12 mouse cellular contexts compared by ENCODE assay signal in the genomic region with DNA sequence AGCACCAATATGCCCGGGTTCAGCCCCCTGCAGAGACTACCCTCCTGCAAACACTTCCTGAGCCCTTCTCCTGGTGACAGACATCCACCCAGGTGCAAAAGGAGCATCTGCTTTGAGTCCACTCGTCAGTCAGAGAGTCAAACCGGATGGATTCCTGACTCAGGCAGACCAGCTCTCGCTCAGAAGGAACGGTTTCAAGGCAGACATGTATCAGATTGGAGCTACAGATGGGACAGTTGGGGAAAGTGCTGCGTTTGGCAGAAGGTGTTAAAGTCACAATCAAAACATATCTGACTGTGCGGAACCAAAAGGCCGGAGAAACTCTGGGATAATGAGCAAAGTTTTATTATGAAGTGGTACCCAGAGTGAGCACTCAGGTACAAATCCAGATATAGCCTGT. TPM values are rescaled to one million over a fixed set of nuclear protein-coding genes. Genes with fewer than 3 reads are reported as not detected.
A peak's percentile ranks its signal among the peaks of the same experiment; 100 is the strongest.
DNase-seq lines count a peak whose midpoint lies in the region; ATAC-seq and TF ChIP-seq lines count a peak whose summit lies in the region.
"Had no signal": no experiment of that assay in that cellular context is flagged by ENCODE, and none has a peak within 500 bp of the region (broad histone marks: within the 10 kb centered on the region; RNA-seq: fewer than 3 reads in every experiment).

No protein-coding gene starts in this region.

- peaks cover 26% of the 10 kb centered on the region for H3K36me3 ChIP-seq in heart, embryonic 12.5 days
- no peaks in the 10 kb centered on the region for H3K36me3 ChIP-seq in forebrain, embryonic 15.5 days
- peaks cover 10% of the 10 kb centered on the region for H3K36me3 ChIP-seq in kidney, embryonic 16.5 days (ENCODE audit: insufficient read depth, low read length)

- TF ChIP-seq CTCF in brain, embryonic 14.5 days (IDR thresholded peaks at IDR 0.05; ENCODE audit: borderline replicate concordance, extremely low read depth, insufficient read depth, insufficient read length): no peak

- no peak overlapping the region for H3K9ac ChIP-seq in heart, embryonic 12.5 days
- no peak overlapping the region for H3K9ac ChIP-seq in forebrain, embryonic 15.5 days (replicated peaks)
- no peak overlapping the region for H3K9ac ChIP-seq in kidney, embryonic 16.5 days (replicated peaks; ENCODE audit: low read length)

- H3K27ac ChIP-seq in heart, embryonic 12.5 days (ENCODE audit: poor library complexity, severe bottlenecking): no peak overlapping the region
- H3K27ac ChIP-seq in forebrain, embryonic 15.5 days (replicated peaks): peak overlapping the region; percentile 79
- H3K27ac ChIP-seq in kidney, embryonic 16.5 days (ENCODE audit: low read length): no peak overlapping the region

- peaks cover 13% of the 10 kb centered on the region for H3K4me1 ChIP-seq in heart, embryonic 12.5 days (replicated peaks)
- peaks cover 25% of the 10 kb centered on the region for H3K4me1 ChIP-seq in forebrain, embryonic 15.5 days
- peaks cover 13% of the 10 kb centered on the region for H3K4me1 ChIP-seq in kidney, embryonic 16.5 days (ENCODE audit: insufficient read depth, low read length)
- H3K4me1 ChIP-seq: megakaryocyte, embryonic 14.5 days had no signal

- no peaks in the 10 kb centered on the region for H3K9me3 ChIP-seq in heart, embryonic 12.5 days (replicated peaks)
- no peaks in the 10 kb centered on the region for H3K9me3 ChIP-seq in forebrain, embryonic 15.5 days
- no peaks in the 10 kb centered on the region for H3K9me3 ChIP-seq in kidney, embryonic 16.5 days (ENCODE audit: low read length)

- ATAC-seq in heart, embryonic 12.5 days (ENCODE audit: insufficient number of reproducible peaks, low FRiP score): no peak
- peak; percentile 30; the same call in 1 of the 2 replicates for ATAC-seq in forebrain, embryonic 15.5 days (replicated peaks)
- no peak for ATAC-seq in CD4-positive, CD25-positive, alpha-beta regulatory T cell, adult 4 months
- no peak for ATAC-seq in kidney, embryonic 16.5 days (ENCODE audit: low FRiP score, low TSS enrichment)

- TF ChIP-seq POLR2A in brain, embryonic 14.5 days (IDR thresholded peaks at IDR 0.05; ENCODE audit: borderline replicate concordance, extremely low read depth, insufficient read depth, insufficient read length, poor library complexity, severe bottlenecking): no peak

- 71% methylated on average over 8 of the region's 8 CpGs for WGBS in heart, embryonic 12.5 days
- whole genome bisulfite sequencing in forebrain, embryonic 15.5 days: 55% methylated on average over 8 of the region's 8 CpGs
- 60% methylated on average over 8 of the region's 8 CpGs for WGBS in kidney, embryonic 16.5 days

- H3K4me2 ChIP-seq in heart, embryonic 12.5 days: peak overlapping the region; percentile 50; the same call in 1 of the 2 replicates
- H3K4me2 ChIP-seq in forebrain, embryonic 15.5 days (replicated peaks): no peak overlapping the region
- H3K4me2 ChIP-seq in kidney, embryonic 16.5 days (replicated peaks; ENCODE audit: low read depth, low read length): no peak overlapping the region
- H3K4me2 ChIP-seq: liver, embryonic 11.5 days had no signal

- no peaks in the 10 kb centered on the region for H3K27me3 ChIP-seq in heart, embryonic 12.5 days (replicated peaks)
- H3K27me3 ChIP-seq in forebrain, embryonic 15.5 days: no peaks in the 10 kb centered on the region
- H3K27me3 ChIP-seq in kidney, embryonic 16.5 days (ENCODE audit: insufficient read depth, low read length): no peaks in the 10 kb centered on the region

- no peak overlapping the region for H3K4me3 ChIP-seq in heart, embryonic 12.5 days
- H3K4me3 ChIP-seq in forebrain, embryonic 15.5 days: no peak overlapping the region
- no peak overlapping the region for H3K4me3 ChIP-seq in kidney, embryonic 16.5 days (ENCODE audit: low read length)
- H3K4me3 ChIP-seq: megakaryocyte, embryonic 14.5 days had no signal

- intact Hi-C loops in heart, postnatal 10 days (cut with DNase I): no loop called here

- no peak for DNase-seq in heart, postnatal 10 days
- peak; percentile 71 for DNase-seq in brain, embryonic 14.5 days (ENCODE audit: low read depth)
- DNase-seq in layer of hippocampus, postnatal 14 days (ENCODE audit: low spot score in 2 of 2): peak; percentile 61 to 80
- DNase-seq in adrenal gland, adult 18-20 months (ENCODE audit: low spot score in 2 of 2): no peak
- DNase-seq: adrenal gland, adult 2 months; kidney, adult 11 months had no signal

RNA-seq across cellular contexts. Expression of gene Cep164, which starts 29.1 kb away (rescaled TPM):
- polyA plus RNA-seq in heart, embryonic 12.5 days (2016; fragmentation: Nextera tagmentation; extraction: Ambion mirVana): 14.3 and 19.0 TPM in 2 replicates
- total RNA-seq in heart, postnatal 10 days (2021): 10 to 100 TPM in 1 of 2 experiments, 1 to 10 TPM in 1; 9.4 to 11.3 TPM
- 26.5 and 29.6 TPM in 2 replicates for polyA plus RNA-seq in brain, embryonic 14.5 days (2012; rRNA removed)
- 14.5 and 18.2 TPM in 2 replicates for polyA plus RNA-seq in forebrain, embryonic 15.5 days (2015; fragmentation: Nextera tagmentation; extraction: Ambion mirVana)
- total RNA-seq in layer of hippocampus, postnatal 14 days (2021): 10 to 100 TPM; 15.5 to 15.8 TPM
- 10 to 100 TPM in 1 of 2 experiments, 1 to 10 TPM in 1; 5.0 to 14.4 TPM for polyA plus RNA-seq in CD4-positive, CD25-positive, alpha-beta regulatory T cell, adult 4 months (2017; shearing (Covaris generic))
- total RNA-seq in adrenal gland, adult 18-20 months (2021): 10 to 100 TPM in 1 of 2 experiments, 1 to 10 TPM in 1; 9.6 to 12.0 TPM
- 24.1 and 31.1 TPM in 2 replicates for polyA plus RNA-seq in kidney, embryonic 16.5 days (2015; fragmentation: Nextera tagmentation; extraction: Ambion mirVana)

RNA-seq across cellular contexts. Expression of gene Bace1, which starts 39.0 kb away (rescaled TPM):
- 21.4 and 22.0 TPM in 2 replicates for polyA plus RNA-seq in heart, embryonic 12.5 days (2016; fragmentation: Nextera tagmentation; extraction: Ambion mirVana)
- total RNA-seq in heart, postnatal 10 days (2021): 10 to 100 TPM; 43.7 to 55.0 TPM
- polyA plus RNA-seq in brain, embryonic 14.5 days (2012; rRNA removed): 39.2 and 52.9 TPM in 2 replicates
- 47.2 and 47.4 TPM in 2 replicates for polyA plus RNA-seq in forebrain, embryonic 15.5 days (2015; fragmentation: Nextera tagmentation; extraction: Ambion mirVana)
- total RNA-seq in layer of hippocampus, postnatal 14 days (2021): 100 to 1,000 TPM in 1 of 2 experiments, 10 to 100 TPM in 1; 96.6 to 101 TPM
- 10 to 100 TPM; 11.3 to 15.6 TPM for polyA plus RNA-seq in CD4-positive, CD25-positive, alpha-beta regulatory T cell, adult 4 months (2017; shearing (Covaris generic))
- 10 to 100 TPM; 21.3 to 25.2 TPM for total RNA-seq in adrenal gland, adult 18-20 months (2021)
- polyA plus RNA-seq in kidney, embryonic 16.5 days (2015; fragmentation: Nextera tagmentation; extraction: Ambion mirVana): 35.2 and 38.8 TPM in 2 replicates

Comparison
In these comparisons a context has a peak if more than half of its experiments do, and no peak if none do; other contexts are left out.
1. DNase-seq: peak in brain, embryonic 14.5 days (single experiment) and layer of hippocampus, postnatal 14 days (2 of 2); none in heart, postnatal 10 days (0 of 2) and adrenal gland, adult 18-20 months (0 of 2).